Mouse (Mus musculus): ENCODE measurements around the gene Fstl3. TPM values are rescaled to one million over a fixed set of nuclear protein-coding genes. Genes with fewer than 3 reads are reported as not detected.
"Not testable (repeated sequence)": the region's sequence is repeated elsewhere in the genome, so short reads cannot be mapped to it uniquely, and the experiment has no call there.

Gene Fstl3
- polyA plus RNA-seq, 1 experiment from 2014 or later, result 0.84 TPM

DNA sequence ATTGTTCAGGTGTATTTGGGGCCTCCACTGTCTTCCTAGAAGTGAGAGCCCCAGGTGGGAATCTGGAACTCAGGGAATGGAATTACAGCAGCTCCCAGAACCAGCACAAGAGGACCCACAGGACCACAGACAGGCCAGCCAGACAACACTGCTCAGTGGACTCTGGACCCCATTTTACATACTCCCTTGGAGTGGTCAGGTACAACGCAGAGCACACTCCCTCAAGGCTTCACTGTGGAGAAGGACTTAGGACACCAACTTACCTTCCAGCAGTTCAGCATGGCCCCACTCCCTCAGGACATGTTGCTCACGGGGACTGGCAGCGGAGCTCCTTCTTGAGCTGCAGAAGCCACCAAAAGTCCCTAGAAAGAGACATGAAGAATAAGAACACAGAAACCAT, 31.7 kb upstream of the Fstl3 start:
- Histone ChIP-seq H3K4me3 (peak overlapping the region; percentile 57), H3K27ac (replicated peaks) (no peak overlapping the region), H3K36me3 (peaks cover 36% of the 10 kb centered on the region), H3K27me3 (no peaks in the 10 kb centered on the region), H3K9me3 (no peaks in the 10 kb centered on the region), H3K4me1 (peaks cover 12% of the 10 kb centered on the region), H3K4me2 (replicated peaks) (peak overlapping the region; percentile 58), H3K9ac (replicated peaks) (peak overlapping the region; percentile 56; the same call in 1 of the 2 replicates)
- 83% methylated on average over 3 of the region's 3 CpGs for WGBS
- no peak for ATAC-seq (replicated peaks)

GRCm38 (mm10) chr10:79745898-79746773, 30.9 kb upstream of the Fstl3 start, which contains the start of gene Polrmt:
Gene Polrmt (minus strand): TSS chr10:79746581.
- Histone ChIP-seq H3K27ac (replicated peaks) (peak within 1 kb of the TSS; percentile 47; the same call in 1 of the 2 replicates), H3K4me2 (replicated peaks) (peak within 1 kb of the TSS; percentile 58), H3K9ac (replicated peaks) (peak within 1 kb of the TSS; percentile 56), H3K9me3 (no peaks in the 10 kb centered on the region), H3K4me1 (peaks cover 12% of the 10 kb centered on the region), H3K36me3 (peaks cover 28% of the 10 kb centered on the region), H3K4me3 (peak within 1 kb of the TSS; percentile 57), H3K27me3 (no peaks in the 10 kb centered on the region)
- WGBS, result 3% methylated on average over 38 of the region's 38 CpGs
- ATAC-seq (replicated peaks), result peak; percentile 98

- ATAC-seq (replicated peaks), result peak; percentile 71
- peak overlapping the region; percentile 47; the same call in 1 of the 2 replicates for H3K27ac ChIP-seq (replicated peaks)
- WGBS, result 25% methylated on average over 6 of the region's 6 CpGs
- peak overlapping the region; percentile 41 for H3K4me2 ChIP-seq (replicated peaks)
- peaks cover 22% of the 10 kb centered on the region for H3K36me3 ChIP-seq
- H3K9ac ChIP-seq (replicated peaks), result no peak overlapping the region
- no peaks in the 10 kb centered on the region for H3K9me3 ChIP-seq
- H3K4me1 ChIP-seq, result peaks cover 12% of the 10 kb centered on the region
- H3K4me3 ChIP-seq, result peak overlapping the region; percentile 57
- no peaks in the 10 kb centered on the region for H3K27me3 ChIP-seq
These were observed 30.3 kb upstream of the Fstl3 start for GRCm38 (mm10) chr10:79746774-79747151.

- peaks cover 9% of the 10 kb centered on the region for H3K36me3 ChIP-seq
- H3K4me3 ChIP-seq, result no peak overlapping the region
- H3K27ac ChIP-seq (replicated peaks), result no peak overlapping the region
- peaks cover 12% of the 10 kb centered on the region for H3K4me1 ChIP-seq
- no peak overlapping the region for H3K4me2 ChIP-seq (replicated peaks)
- no peak overlapping the region for H3K9ac ChIP-seq (replicated peaks)
- H3K27me3 ChIP-seq, result no peaks in the 10 kb centered on the region
- no peak for ATAC-seq (replicated peaks)
- no peaks in the 10 kb centered on the region for H3K9me3 ChIP-seq
- WGBS, result 75% methylated on average over 6 of the region's 6 CpGs
These were observed 28.6 kb upstream of the Fstl3 start for GRCm38 (mm10) chr10:79748496-79748895.

DNA sequence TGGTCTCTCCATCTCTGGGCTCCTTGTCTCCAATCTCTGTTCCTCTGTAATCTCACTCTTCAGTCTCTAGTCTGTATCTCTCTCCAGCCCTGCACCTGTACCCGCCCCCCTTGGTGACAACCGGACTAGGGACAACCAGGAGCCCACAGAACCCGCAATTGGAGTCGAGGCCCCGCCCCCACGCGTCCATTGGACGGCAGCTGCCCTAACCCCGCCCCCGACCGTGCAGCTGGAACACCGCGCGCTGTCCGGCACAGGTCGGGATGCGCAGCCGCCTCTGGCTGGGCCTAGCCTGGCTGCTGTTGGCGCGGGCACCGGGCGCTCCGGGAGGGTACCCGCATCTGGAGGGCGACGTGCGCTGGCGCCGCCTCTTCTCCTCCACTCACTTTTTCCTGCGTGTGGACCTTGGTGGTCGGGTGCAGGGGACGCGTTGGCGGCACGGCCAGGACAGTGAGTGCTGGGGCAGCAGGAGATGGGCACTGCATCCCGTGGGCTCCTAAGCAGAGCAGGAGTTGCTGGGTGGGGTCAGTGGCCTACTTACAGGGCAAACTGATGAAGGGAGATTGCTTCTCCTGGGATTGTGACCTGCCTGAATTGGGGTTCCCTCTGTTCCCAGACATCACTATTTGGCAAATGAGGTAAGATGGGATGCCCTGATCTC, 22.1 kb upstream of the Fstl3 start, which contains the start of gene Fgf22:
Gene Fgf22 (plus strand): TSS at position 221 of the 661 bp plus-strand sequence.
- peaks cover 9% of the 10 kb centered on the region; the same call in 1 of the 2 replicates for H3K4me1 ChIP-seq
- peaks cover 32% of the 10 kb centered on the region for H3K36me3 ChIP-seq
- no peaks in the 10 kb centered on the region for H3K9me3 ChIP-seq
- H3K4me2 ChIP-seq (replicated peaks), result peak within 1 kb of the TSS; percentile 74
- H3K27me3 ChIP-seq, result no peaks in the 10 kb centered on the region
- peak within 1 kb of the TSS; percentile 41 for H3K4me3 ChIP-seq
- peak within 1 kb of the TSS; percentile 36; the same call in 1 of the 2 replicates for H3K9ac ChIP-seq (replicated peaks)
- WGBS, result under 1% methylated on average over 36 of the region's 36 CpGs
- ATAC-seq (replicated peaks), result peak; percentile 74
- H3K27ac ChIP-seq (replicated peaks), result no peak within 1 kb of the TSS

DNA sequence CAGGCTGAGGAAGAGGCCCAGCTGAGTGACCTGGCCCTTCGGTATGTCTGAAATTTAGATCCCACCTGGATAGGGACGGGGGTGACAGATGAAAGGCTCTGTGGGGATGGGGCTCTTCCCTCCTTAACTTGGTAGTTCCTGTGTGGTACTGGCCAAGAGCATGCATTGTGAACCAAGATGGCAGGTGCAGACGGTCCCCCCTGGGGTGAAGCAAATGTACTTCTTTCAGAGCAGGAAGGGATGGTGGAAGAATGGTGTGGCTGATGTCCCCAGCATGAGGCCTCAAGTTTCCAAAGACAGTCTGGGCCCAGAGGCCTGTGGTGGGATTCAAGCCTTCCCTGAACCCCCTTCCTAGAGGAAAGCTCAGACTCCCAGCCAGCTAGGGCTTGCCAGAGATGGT, 21.2 kb upstream of the Fstl3 start:
- Histone ChIP-seq H3K27me3 (no peaks in the 10 kb centered on the region), H3K4me2 (replicated peaks) (no peak overlapping the region), H3K9ac (replicated peaks) (no peak overlapping the region), H3K36me3 (peaks cover 37% of the 10 kb centered on the region), H3K4me3 (no peak overlapping the region), H3K4me1 (peaks cover 9% of the 10 kb centered on the region; the same call in 1 of the 2 replicates), H3K9me3 (no peaks in the 10 kb centered on the region), H3K27ac (replicated peaks) (no peak overlapping the region)
- 81% methylated on average over 3 of the region's 3 CpGs for WGBS
- ATAC-seq (replicated peaks), result no peak

DNA sequence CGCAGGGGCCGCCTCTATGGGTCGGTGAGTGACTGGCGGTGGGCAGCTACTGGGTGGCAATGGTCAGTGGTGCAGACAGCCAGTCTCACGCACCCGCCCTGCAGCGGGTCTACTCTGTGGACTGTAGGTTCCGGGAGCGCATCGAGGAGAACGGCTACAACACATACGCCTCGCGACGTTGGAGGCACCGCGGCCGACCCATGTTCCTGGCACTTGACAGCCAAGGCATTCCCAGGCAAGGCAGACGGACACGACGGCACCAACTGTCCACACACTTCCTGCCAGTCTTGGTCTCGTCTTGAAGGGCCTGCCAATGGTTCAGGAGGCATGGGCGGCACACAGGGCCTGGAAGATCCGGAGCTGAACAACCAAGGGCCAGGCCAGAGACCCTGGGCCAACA, 20.4 kb upstream of the Fstl3 start:
- Histone ChIP-seq H3K4me2 (replicated peaks) (no peak overlapping the region), H3K27me3 (no peaks in the 10 kb centered on the region), H3K9ac (replicated peaks) (no peak overlapping the region), H3K36me3 (peaks cover 45% of the 10 kb centered on the region), H3K9me3 (no peaks in the 10 kb centered on the region), H3K27ac (replicated peaks) (no peak overlapping the region), H3K4me3 (no peak overlapping the region), H3K4me1 (peaks cover 9% of the 10 kb centered on the region; the same call in 1 of the 2 replicates)
- no peak for ATAC-seq (replicated peaks)
- WGBS, result 89% methylated on average over 24 of the region's 24 CpGs

- WGBS, result 91% methylated on average over 1 of the region's 1 CpGs
- not testable (repeated sequence) for H3K27ac ChIP-seq (replicated peaks); H3K9ac ChIP-seq (replicated peaks); H3K27me3 ChIP-seq; H3K9me3 ChIP-seq; ATAC-seq (replicated peaks); H3K4me3 ChIP-seq; H3K4me2 ChIP-seq (replicated peaks)
- peaks cover 21% of the 10 kb centered on the region for H3K4me1 ChIP-seq
- H3K36me3 ChIP-seq, result peaks cover 52% of the 10 kb centered on the region
These were observed 17.4 kb upstream of the Fstl3 start for GRCm38 (mm10) chr10:79759675-79760074.

- Histone ChIP-seq H3K4me2 (replicated peaks) (no peak overlapping the region), H3K27ac (replicated peaks) (no peak overlapping the region), H3K9ac (replicated peaks) (no peak overlapping the region), H3K36me3 (peaks cover 52% of the 10 kb centered on the region), H3K4me3 (no peak overlapping the region), H3K9me3 (no peaks in the 10 kb centered on the region), H3K4me1 (peaks cover 23% of the 10 kb centered on the region), H3K27me3 (no peaks in the 10 kb centered on the region)
- ATAC-seq (replicated peaks), result no peak
- 93% methylated on average over 11 of the region's 11 CpGs for WGBS
These were observed 16.4 kb upstream of the Fstl3 start for GRCm38 (mm10) chr10:79760603-79761143.

DNA sequence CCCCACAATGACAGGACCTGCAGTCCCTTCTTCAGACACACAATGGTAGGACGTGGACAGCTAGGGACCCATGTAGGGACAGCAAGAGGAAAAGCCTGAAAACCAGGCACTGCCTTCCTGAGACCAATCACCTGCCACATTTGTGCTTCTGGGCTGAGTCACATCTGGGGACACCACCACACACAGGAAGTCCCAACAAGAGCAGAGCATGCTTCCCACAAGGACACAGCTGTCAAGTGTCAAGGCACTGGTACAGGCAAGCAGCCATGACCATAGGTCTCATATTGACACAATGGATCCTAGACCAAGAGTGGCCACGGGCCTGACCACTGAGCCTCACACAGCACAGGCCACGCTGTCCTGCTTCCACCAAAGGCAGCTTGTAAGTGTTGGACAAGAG, 14.2 kb upstream of the Fstl3 start:
- ATAC-seq (replicated peaks), result no peak
- Histone ChIP-seq H3K4me2 (replicated peaks) (no peak overlapping the region), H3K4me1 (peaks cover 35% of the 10 kb centered on the region), H3K9me3 (no peaks in the 10 kb centered on the region), H3K9ac (replicated peaks) (no peak overlapping the region), H3K27me3 (no peaks in the 10 kb centered on the region), H3K27ac (replicated peaks) (no peak overlapping the region), H3K4me3 (no peak overlapping the region), H3K36me3 (peaks cover 36% of the 10 kb centered on the region)
- 87% methylated on average over 3 of the region's 3 CpGs for WGBS

- H3K27ac ChIP-seq (replicated peaks), result no peak overlapping the region
- no peak for ATAC-seq (replicated peaks)
- H3K9me3 ChIP-seq, result no peaks in the 10 kb centered on the region
- no peak overlapping the region for H3K4me3 ChIP-seq
- H3K36me3 ChIP-seq, result peaks cover 22% of the 10 kb centered on the region
- WGBS, result 86% methylated on average over 7 of the region's 7 CpGs
- H3K9ac ChIP-seq (replicated peaks), result 0 out of 2 replicates have a peak overlapping the region, but pooled peaks have one; percentile 0
- H3K4me2 ChIP-seq (replicated peaks), result no peak overlapping the region
- peaks cover 44% of the 10 kb centered on the region for H3K4me1 ChIP-seq
- H3K27me3 ChIP-seq, result no peaks in the 10 kb centered on the region
These were observed 12.8 kb upstream of the Fstl3 start for GRCm38 (mm10) chr10:79764234-79764633.
